Mouse (Mus musculus) small intestine, adult 2 months (tissue): ENCODE measurements around the gene Prkg1. TPM values are rescaled to one million over a fixed set of nuclear protein-coding genes. Genes with fewer than 3 reads are reported as not detected.

Experiments used
- H3K27ac ChIP-seq: fragments of 200-500 bp; 2 replicates; pipeline ENCODE4 v1.5.1; 2012; ENCODE audit warnings: low read depth, low read length, control low read depth, inconsistent platforms; ENCODE audit not compliant: insufficient read depth
- H3K27me3 ChIP-seq: fragments of 200-500 bp; 2 replicates; pipeline ENCODE4 v1.6.1; 2012; ENCODE audit warnings: mild to moderate bottlenecking, moderate library complexity, low read length, inconsistent platforms; ENCODE audit not compliant: control insufficient read depth, insufficient read depth
- H3K36me3 ChIP-seq: fragments of 200-500 bp; 2 replicates; pipeline ENCODE4 v1.6.1; 2012; ENCODE audit warnings: mild to moderate bottlenecking, low read length, control low read depth, inconsistent platforms; ENCODE audit not compliant: control insufficient read depth, insufficient read depth
- H3K4me1 ChIP-seq: fragments of 200-500 bp; 2 replicates; pipeline ENCODE4 v1.6.1; 2012; ENCODE audit warnings: low read length, inconsistent platforms, mixed read lengths; ENCODE audit not compliant: control insufficient read depth, insufficient read depth, insufficient read length
- H3K4me3 ChIP-seq: fragments of 200-500 bp; 2 replicates; pipeline ENCODE4 v1.5.1; 2012; ENCODE audit warnings: low read depth, mild to moderate bottlenecking, control low read depth, inconsistent platforms, low read length, moderate library complexity
- CTCF ChIP-seq: fragments of 200-500 bp; IDR thresholded peaks from 2 replicates; pipeline ENCODE4 v1.5.1; 2012; ENCODE audit warnings: low read depth, mild to moderate bottlenecking, control low read depth, inconsistent platforms, low read length, moderate library complexity, mixed read lengths; ENCODE audit not compliant: insufficient replicate concordance, insufficient read length; ENCODE audit errors: extremely low read depth
- POLR2A ChIP-seq: fragments of 200-500 bp; IDR thresholded peaks from 2 replicates; pipeline ENCODE4 v1.6.1; 2012; ENCODE audit warnings: low read depth, mild to moderate bottlenecking, control low read depth, inconsistent platforms, low read length, moderate library complexity
- WGBS: fragments of 180-500 bp; shearing (Covaris S2); methylation state at CpG from one replicate; pipeline ENCODE4 v1.1.7; 2018; 5-methylcytosine and 5-hydroxymethylcytosine counted together
- polyA plus RNA-seq: library from polyadenylated mRNA; depleted of rRNA; stranded (reverse); fragments of >200 nt; gene quantifications from 2 replicates; pipeline ENCODE4 v1.2.3, GENCODE M21; 2012

The Prkg1 gene
- polyA plus RNA-seq, 1 experiment, result 1.0 TPM

DNA sequence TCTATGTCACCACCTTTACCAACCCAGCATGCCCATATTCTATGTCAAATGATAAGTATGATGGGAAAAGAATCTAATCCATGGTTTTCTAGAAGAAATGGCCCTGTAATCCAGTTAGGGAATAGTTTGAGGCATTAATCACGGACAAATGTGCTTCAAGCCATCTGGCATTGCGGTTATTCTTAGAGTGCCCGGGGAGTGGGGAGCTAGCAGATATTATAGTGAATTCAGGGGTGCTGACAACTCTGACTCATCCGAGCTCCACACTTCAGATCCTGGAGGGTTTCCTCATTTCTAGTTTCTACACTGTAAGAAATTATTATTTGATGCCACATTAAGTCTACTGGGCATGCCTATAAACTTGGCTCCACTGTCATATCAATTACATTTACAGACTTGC lies 200.5 kb downstream of the Prkg1 start:
- WGBS, result 90% methylated on average over 4 of the region's 4 CpGs
- no peak for TF ChIP-seq CTCF
- no peak for TF ChIP-seq POLR2A
- H3K36me3 ChIP-seq, result no peaks in the 10 kb centered on the region
- no peaks in the 10 kb centered on the region for H3K4me1 ChIP-seq
- no peak overlapping the region for H3K4me3 ChIP-seq
- H3K27ac ChIP-seq, result no peak overlapping the region
- no peaks in the 10 kb centered on the region for H3K27me3 ChIP-seq

DNA sequence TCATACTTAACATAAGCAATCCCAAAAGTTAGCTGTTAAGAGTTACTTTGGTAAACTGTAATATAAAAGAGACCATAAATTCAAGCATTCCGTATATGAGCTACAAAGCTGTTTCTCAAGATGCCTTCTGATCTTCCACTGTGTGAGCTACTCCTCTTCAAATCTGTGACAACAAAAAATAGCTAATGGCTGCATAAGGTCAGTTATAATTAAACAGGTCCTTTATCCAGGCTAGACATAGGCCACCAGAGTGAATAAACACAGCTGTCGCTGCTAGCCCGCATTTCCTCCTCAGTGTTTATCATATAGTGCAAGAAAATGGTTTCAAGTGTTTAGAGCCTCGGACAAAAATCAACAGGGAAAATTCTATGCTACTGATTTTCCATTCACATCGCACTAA lies 218.8 kb downstream of the Prkg1 start:
- WGBS, result 66% methylated on average over 5 of the region's 5 CpGs
- TF ChIP-seq CTCF, result no peak
- no peak for TF ChIP-seq POLR2A

DNA sequence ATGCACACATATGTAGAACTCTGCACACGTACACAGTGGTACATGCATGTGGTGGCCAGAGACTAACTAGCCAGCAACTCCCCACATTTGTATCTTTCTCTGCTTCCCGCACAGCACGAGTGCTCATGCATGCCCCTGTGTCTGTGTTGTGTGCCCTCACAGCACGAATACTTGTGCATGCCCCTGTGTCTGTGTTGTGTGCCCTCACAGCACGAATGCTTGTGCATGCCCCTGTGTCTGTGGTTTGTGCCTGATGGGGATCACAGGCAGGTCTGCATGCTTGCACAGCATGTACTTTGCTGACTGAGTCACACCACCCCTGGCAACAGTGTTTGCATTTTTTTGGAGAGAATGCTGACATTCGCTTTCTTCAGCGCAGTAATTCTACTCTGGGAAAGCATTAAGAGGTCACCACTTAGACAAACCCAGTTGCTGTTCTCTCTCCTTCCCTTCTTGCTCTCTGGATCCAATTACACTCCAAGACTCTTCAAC lies 233.5 kb downstream of the Prkg1 start:
- Histone ChIP-seq H3K36me3 (no peaks in the 10 kb centered on the region), H3K27ac (no peak overlapping the region), H3K27me3 (no peaks in the 10 kb centered on the region), H3K4me3 (no peak overlapping the region), H3K4me1 (0 out of 2 replicates have a peak, but pooled peaks cover 2% of the 10 kb centered on the region)
- TF ChIP-seq POLR2A (no peak), CTCF (no peak)
- 58% methylated on average over 7 of the region's 7 CpGs for WGBS

More for the DNA sequence above, 218.8 kb downstream of the Prkg1 start:
- Histone ChIP-seq H3K4me3 (no peak overlapping the region), H3K4me1 (no peaks in the 10 kb centered on the region), H3K27me3 (no peaks in the 10 kb centered on the region), H3K36me3 (no peaks in the 10 kb centered on the region), H3K27ac (no peak overlapping the region)

DNA sequence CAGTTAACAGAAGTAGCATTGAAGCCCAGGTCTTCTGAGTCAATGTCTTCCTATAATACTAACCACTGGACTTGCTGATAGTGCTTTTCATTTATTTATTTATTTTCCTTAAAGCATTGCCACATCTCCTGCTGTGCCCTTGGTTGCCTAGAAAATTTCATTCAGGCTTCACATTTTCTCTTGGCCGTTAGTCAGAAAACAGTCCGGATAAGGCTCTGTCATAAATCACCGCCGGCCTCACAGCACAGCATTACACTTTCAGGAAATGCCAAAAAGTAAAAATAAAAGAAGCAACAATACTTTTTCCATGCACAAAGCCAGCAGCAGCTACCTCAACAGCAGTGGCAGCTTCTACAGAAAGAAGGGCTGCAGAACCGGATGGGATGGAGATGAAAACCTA lies 234.2 kb downstream of the Prkg1 start:
- no peak overlapping the region for H3K4me3 ChIP-seq
- 32% methylated on average over 5 of the region's 5 CpGs for WGBS
- no peak overlapping the region for H3K27ac ChIP-seq
- no peaks in the 10 kb centered on the region for H3K27me3 ChIP-seq
- H3K4me1 ChIP-seq, result 0 out of 2 replicates have a peak, but pooled peaks cover 2% of the 10 kb centered on the region
- no peaks in the 10 kb centered on the region for H3K36me3 ChIP-seq
- TF ChIP-seq POLR2A (no peak), CTCF (no peak)

DNA sequence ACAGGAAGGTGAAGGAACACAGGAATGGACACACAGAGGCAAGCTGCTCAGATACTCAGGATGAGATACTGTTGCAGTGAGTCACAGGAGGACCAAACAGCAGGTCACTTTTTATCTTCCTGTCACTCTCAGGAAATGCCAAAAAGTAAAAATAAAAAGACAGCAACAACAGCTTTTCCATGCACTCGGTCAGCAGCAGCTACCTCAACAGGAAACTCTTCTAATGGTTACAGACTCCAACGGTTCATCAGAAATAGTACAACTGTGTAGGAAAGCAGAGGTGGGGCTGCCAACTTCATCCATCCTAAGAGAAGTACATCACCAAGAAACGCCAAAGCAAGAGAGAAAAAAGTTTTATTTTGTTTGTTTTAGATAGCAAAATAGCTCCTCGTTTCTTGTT lies 234.9 kb downstream of the Prkg1 start:
- H3K4me1 ChIP-seq, result 0 out of 2 replicates have a peak, but pooled peaks cover 2% of the 10 kb centered on the region
- no peak overlapping the region for H3K27ac ChIP-seq
- no peaks in the 10 kb centered on the region for H3K27me3 ChIP-seq
- H3K36me3 ChIP-seq, result no peaks in the 10 kb centered on the region
- whole genome bisulfite sequencing, result 24% methylated on average over 4 of the region's 4 CpGs
- no peak overlapping the region for H3K4me3 ChIP-seq
- no peak for TF ChIP-seq CTCF

DNA sequence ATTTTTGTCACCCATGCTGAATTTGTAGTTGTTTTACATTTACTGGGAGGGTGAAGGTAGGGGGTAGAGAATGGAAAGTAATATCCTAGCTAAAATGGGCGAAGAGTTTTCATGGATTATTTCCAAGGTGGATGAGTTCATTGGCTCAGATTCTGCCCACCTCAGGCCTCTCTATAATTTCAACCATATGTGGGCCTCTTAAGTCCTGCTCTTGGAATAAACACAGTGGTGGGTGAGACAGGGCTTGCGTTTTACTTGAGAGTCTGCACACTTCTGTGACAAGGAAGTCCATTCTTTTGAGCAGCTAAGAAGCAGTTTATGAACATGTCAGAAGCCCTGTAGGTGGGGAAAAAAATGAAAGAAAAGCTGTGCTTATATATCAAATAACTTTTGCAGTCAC lies 250.3 kb downstream of the Prkg1 start:
- 77% methylated on average over 2 of the region's 2 CpGs for WGBS
- TF ChIP-seq POLR2A, result no peak
- TF ChIP-seq CTCF, result no peak
- no peaks in the 10 kb centered on the region for H3K4me1 ChIP-seq
- H3K36me3 ChIP-seq, result no peaks in the 10 kb centered on the region
- H3K27ac ChIP-seq, result no peak overlapping the region
- no peak overlapping the region for H3K4me3 ChIP-seq
- H3K27me3 ChIP-seq, result no peaks in the 10 kb centered on the region

DNA sequence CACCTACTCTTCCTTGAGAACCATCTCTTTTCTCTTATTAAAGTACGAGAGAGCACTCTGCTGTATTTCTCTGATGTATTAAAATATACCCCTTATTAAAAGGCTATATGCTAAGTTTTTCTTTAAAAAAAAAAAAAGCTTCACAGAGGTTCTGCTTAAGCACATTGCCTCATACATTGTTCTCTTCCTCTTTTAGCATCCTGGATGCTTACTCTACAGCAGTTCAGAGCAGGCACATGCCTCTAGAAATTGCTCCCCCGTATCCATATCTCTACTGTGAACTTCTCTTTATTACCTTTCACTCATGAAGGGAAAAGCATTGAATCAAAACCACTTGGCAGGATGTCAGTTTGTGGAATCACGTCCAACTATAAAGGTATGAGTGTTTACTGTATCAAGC lies 257.0 kb downstream of the Prkg1 start:
- Histone ChIP-seq H3K4me1 (no peaks in the 10 kb centered on the region), H3K27ac (no peak overlapping the region), H3K4me3 (no peak overlapping the region), H3K27me3 (no peaks in the 10 kb centered on the region), H3K36me3 (no peaks in the 10 kb centered on the region)
- WGBS, result 61% methylated on average over 3 of the region's 3 CpGs
- TF ChIP-seq CTCF (no peak), POLR2A (no peak)
